Mouse (Mus musculus): ENCODE results near the gene Fbxw11.

GRCm38 (mm10) chr11:32780747-32781536, 138.4 kb downstream of the Fbxw11 start:
- no peak for TF ChIP-seq POLR2A (IDR thresholded peaks at IDR 0.05; ENCODE audit: borderline replicate concordance, low read depth, low read length)
- no peak for TF ChIP-seq CTCF (IDR thresholded peaks at IDR 0.05; ENCODE audit: low read depth, low read length)
